Mouse (Mus musculus): ENCODE measurements around the gene Intu.

DNA sequence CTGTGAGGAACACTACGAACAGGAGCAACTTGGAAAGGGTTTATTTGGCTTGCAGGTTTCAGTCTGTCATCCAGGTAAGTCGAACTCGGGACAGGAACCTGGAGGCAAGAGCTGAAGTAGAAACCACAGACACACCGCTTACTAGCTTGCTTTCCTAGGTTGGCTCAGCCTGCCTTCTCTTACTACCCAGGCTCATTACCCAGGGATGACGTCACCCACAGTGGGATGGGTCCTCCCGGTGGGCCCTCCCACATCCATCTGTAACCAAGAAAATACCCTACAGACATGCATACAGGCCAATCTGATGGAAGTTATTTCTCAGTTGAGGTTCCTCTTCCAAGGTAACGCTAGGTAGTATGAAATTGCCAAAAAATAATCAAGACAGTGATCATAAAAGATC, 6.2 kb upstream of the Intu start:
- TF ChIP-seq CTCF (IDR thresholded peaks at IDR 0.05; ENCODE audit: borderline replicate concordance, extremely low read depth, insufficient read depth, insufficient read length): no peak
- TF ChIP-seq POLR2A (IDR thresholded peaks at IDR 0.05; ENCODE audit: borderline replicate concordance, extremely low read depth, insufficient read depth, insufficient read length, poor library complexity, severe bottlenecking): no peak

Measured in brain, embryonic 14.5 days (tissue).